Comparison of ENCODE assay signal across 21 mouse cellular contexts in the genomic region with DNA sequence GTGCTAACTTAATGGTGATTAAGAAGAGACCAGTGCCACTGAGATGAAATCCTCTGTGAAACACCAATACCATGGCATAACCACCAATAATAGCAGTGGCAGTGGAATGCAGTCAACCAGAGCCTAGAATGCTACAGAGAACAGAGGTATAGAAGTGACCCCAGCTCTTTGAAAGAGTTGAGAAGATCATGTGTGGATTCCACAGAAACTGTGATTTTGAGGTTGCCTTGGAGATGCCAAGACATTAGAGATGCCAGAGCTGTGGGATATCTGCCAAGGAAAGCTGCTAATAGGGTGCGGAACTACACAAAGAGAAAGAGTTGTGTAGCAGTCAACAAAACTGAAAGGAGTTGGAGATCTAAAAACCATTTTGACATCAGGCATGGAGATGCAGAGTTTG.
A peak's percentile ranks its signal among the peaks of the same experiment; 100 is the strongest.
DNase-seq lines count a peak whose midpoint lies in the region; ATAC-seq and TF ChIP-seq lines count a peak whose summit lies in the region.
"Had no signal": no experiment of that assay in that cellular context is flagged by ENCODE, and none has a peak within 500 bp of the region (broad histone marks: within the 10 kb centered on the region; RNA-seq: fewer than 3 reads in every experiment).

No protein-coding gene starts in this region.

- no peak for TF ChIP-seq CTCF in hindbrain, postnatal 0 days (IDR thresholded peaks at IDR 0.05; ENCODE audit: low read depth)

- peak; percentile 60; the same call in 1 of the 2 replicates for ATAC-seq in hindbrain, embryonic 12.5 days (ENCODE audit: low FRiP score)
- ATAC-seq in neural tube, embryonic 13.5 days (ENCODE audit: low read depth) = 0 out of 2 replicates have a peak, but pooled peaks have one; percentile 32
- ATAC-seq in neural tube, embryonic 15.5 days (ENCODE audit: low FRiP score) = no peak
- peak; percentile 80 for ATAC-seq in forebrain, embryonic 15.5 days (replicated peaks)
- ATAC-seq in hindbrain, postnatal 0 days = peak; percentile 74
- ATAC-seq: inflammation-experienced regulatory T-cells, adult 6 months had no signal

- no peak overlapping the region for H3K27ac ChIP-seq in hindbrain, embryonic 12.5 days
- H3K27ac ChIP-seq in hindbrain, embryonic 10.5 days = no peak overlapping the region
- H3K27ac ChIP-seq in neural tube, embryonic 13.5 days (replicated peaks) = no peak overlapping the region
- no peak overlapping the region for H3K27ac ChIP-seq in neural tube, embryonic 15.5 days (replicated peaks)
- no peak overlapping the region for H3K27ac ChIP-seq in forebrain, embryonic 15.5 days (replicated peaks)
- H3K27ac ChIP-seq in hindbrain, postnatal 0 days = no peak overlapping the region
- no peak overlapping the region for H3K27ac ChIP-seq in heart, embryonic 10.5 days
- H3K27ac ChIP-seq: embryonic facial prominence, embryonic 15.5 days; layer of hippocampus, adult 2 months; midbrain, embryonic 12.5 days had no signal

- no peak overlapping the region for H3K4me2 ChIP-seq in hindbrain, embryonic 12.5 days (replicated peaks)
- no peak overlapping the region for H3K4me2 ChIP-seq in neural tube, embryonic 13.5 days
- no peak overlapping the region for H3K4me2 ChIP-seq in neural tube, embryonic 15.5 days
- no peak overlapping the region for H3K4me2 ChIP-seq in forebrain, embryonic 15.5 days (replicated peaks)
- no peak overlapping the region for H3K4me2 ChIP-seq in hindbrain, postnatal 0 days (ENCODE audit: low read depth, low read length)
- H3K4me2 ChIP-seq: embryonic facial prominence, embryonic 15.5 days; heart, embryonic 12.5 days; liver, embryonic 11.5 days; midbrain, embryonic 12.5 days had no signal

- WGBS in hindbrain, embryonic 12.5 days = 76% methylated on average over 1 of the region's 1 CpGs
- 90% methylated on average over 1 of the region's 1 CpGs for WGBS in hindbrain, embryonic 10.5 days
- WGBS in neural tube, embryonic 13.5 days = 59% methylated on average over 1 of the region's 1 CpGs
- WGBS in neural tube, embryonic 15.5 days = 70% methylated on average over 1 of the region's 1 CpGs
- WGBS in forebrain, embryonic 15.5 days = 26% methylated on average over 1 of the region's 1 CpGs
- 50% methylated on average over 1 of the region's 1 CpGs for WGBS in hindbrain, postnatal 0 days
- 97% methylated on average over 1 of the region's 1 CpGs for WGBS in heart, embryonic 10.5 days

- no peaks in the 10 kb centered on the region for H3K4me1 ChIP-seq in hindbrain, embryonic 12.5 days
- H3K4me1 ChIP-seq in hindbrain, embryonic 10.5 days (replicated peaks) = no peaks in the 10 kb centered on the region
- H3K4me1 ChIP-seq in neural tube, embryonic 13.5 days (replicated peaks) = no peaks in the 10 kb centered on the region
- no peaks in the 10 kb centered on the region for H3K4me1 ChIP-seq in neural tube, embryonic 15.5 days
- 0 out of 2 replicates have a peak, but pooled peaks cover 2% of the 10 kb centered on the region for H3K4me1 ChIP-seq in forebrain, embryonic 15.5 days
- no peaks in the 10 kb centered on the region for H3K4me1 ChIP-seq in hindbrain, postnatal 0 days (ENCODE audit: insufficient read depth, low read length)
- no peaks in the 10 kb centered on the region for H3K4me1 ChIP-seq in heart, embryonic 10.5 days
- H3K4me1 ChIP-seq: embryonic facial prominence, embryonic 15.5 days; heart, embryonic 12.5 days; midbrain, embryonic 12.5 days had no signal

- no peaks in the 10 kb centered on the region for H3K27me3 ChIP-seq in hindbrain, embryonic 12.5 days
- H3K27me3 ChIP-seq in hindbrain, embryonic 10.5 days (ENCODE audit: insufficient read depth, poor library complexity, severe bottlenecking) = no peaks in the 10 kb centered on the region
- H3K27me3 ChIP-seq in neural tube, embryonic 13.5 days = no peaks in the 10 kb centered on the region
- H3K27me3 ChIP-seq in neural tube, embryonic 15.5 days (replicated peaks) = no peaks in the 10 kb centered on the region
- no peaks in the 10 kb centered on the region for H3K27me3 ChIP-seq in forebrain, embryonic 15.5 days
- H3K27me3 ChIP-seq in hindbrain, postnatal 0 days (ENCODE audit: insufficient read depth, low read length) = no peaks in the 10 kb centered on the region
- no peaks in the 10 kb centered on the region for H3K27me3 ChIP-seq in heart, embryonic 10.5 days (ENCODE audit: insufficient read depth, poor library complexity, severe bottlenecking)
- H3K27me3 ChIP-seq: embryonic facial prominence, embryonic 15.5 days; heart, embryonic 12.5 days; midbrain, embryonic 12.5 days had no signal

- no peaks in the 10 kb centered on the region for H3K9me3 ChIP-seq in hindbrain, embryonic 12.5 days (replicated peaks)
- no peaks in the 10 kb centered on the region for H3K9me3 ChIP-seq in hindbrain, embryonic 10.5 days
- H3K9me3 ChIP-seq in neural tube, embryonic 13.5 days = no peaks in the 10 kb centered on the region
- no peaks in the 10 kb centered on the region for H3K9me3 ChIP-seq in neural tube, embryonic 15.5 days (replicated peaks)
- H3K9me3 ChIP-seq in forebrain, embryonic 15.5 days = no peaks in the 10 kb centered on the region
- no peaks in the 10 kb centered on the region for H3K9me3 ChIP-seq in hindbrain, postnatal 0 days (ENCODE audit: low read length)
- no peaks in the 10 kb centered on the region for H3K9me3 ChIP-seq in heart, embryonic 10.5 days
- H3K9me3 ChIP-seq: embryonic facial prominence, embryonic 15.5 days; heart, embryonic 12.5 days; midbrain, embryonic 12.5 days had no signal

- H3K4me3 ChIP-seq in hindbrain, embryonic 12.5 days = no peak overlapping the region
- no peak overlapping the region for H3K4me3 ChIP-seq in hindbrain, embryonic 10.5 days
- no peak overlapping the region for H3K4me3 ChIP-seq in neural tube, embryonic 13.5 days
- H3K4me3 ChIP-seq in neural tube, embryonic 15.5 days (replicated peaks) = no peak overlapping the region
- no peak overlapping the region for H3K4me3 ChIP-seq in forebrain, embryonic 15.5 days
- no peak overlapping the region for H3K4me3 ChIP-seq in hindbrain, postnatal 0 days (ENCODE audit: low read length)
- H3K4me3 ChIP-seq in heart, embryonic 10.5 days = no peak overlapping the region
- H3K4me3 ChIP-seq: embryonic facial prominence, embryonic 15.5 days; heart, embryonic 12.5 days; layer of hippocampus, adult 2 months; midbrain, embryonic 12.5 days had no signal

- no peaks in the 10 kb centered on the region for H3K36me3 ChIP-seq in hindbrain, embryonic 12.5 days
- H3K36me3 ChIP-seq in hindbrain, embryonic 10.5 days = no peaks in the 10 kb centered on the region
- H3K36me3 ChIP-seq in neural tube, embryonic 13.5 days = no peaks in the 10 kb centered on the region
- H3K36me3 ChIP-seq in neural tube, embryonic 15.5 days = no peaks in the 10 kb centered on the region
- H3K36me3 ChIP-seq in forebrain, embryonic 15.5 days = no peaks in the 10 kb centered on the region
- no peaks in the 10 kb centered on the region for H3K36me3 ChIP-seq in hindbrain, postnatal 0 days (ENCODE audit: insufficient read depth, low read length)
- H3K36me3 ChIP-seq in heart, embryonic 10.5 days = no peaks in the 10 kb centered on the region
- H3K36me3 ChIP-seq: embryonic facial prominence, embryonic 15.5 days; heart, embryonic 12.5 days; midbrain, embryonic 12.5 days had no signal

- no peak overlapping the region for H3K9ac ChIP-seq in hindbrain, embryonic 12.5 days
- H3K9ac ChIP-seq in neural tube, embryonic 13.5 days = no peak overlapping the region
- H3K9ac ChIP-seq in neural tube, embryonic 15.5 days (replicated peaks) = no peak overlapping the region
- no peak overlapping the region for H3K9ac ChIP-seq in forebrain, embryonic 15.5 days (replicated peaks)
- H3K9ac ChIP-seq in hindbrain, postnatal 0 days (replicated peaks; ENCODE audit: low read length) = no peak overlapping the region
- H3K9ac ChIP-seq: embryonic facial prominence, embryonic 15.5 days; heart, embryonic 12.5 days; midbrain, embryonic 12.5 days had no signal

- no peak for DNase-seq in hindbrain, embryonic 10.5 days (ENCODE audit: low spot score)
- peak; percentile 55 for DNase-seq in hindbrain, postnatal 0 days (ENCODE audit: low spot score)
- DNase-seq in heart, embryonic 10.5 days (ENCODE audit: low spot score) = no peak
- DNase-seq: adrenal gland, adult 8-10 months; heart, postnatal 14 days; kidney, adult 8-10 months; kidney, postnatal 14 days; lung, adult 2 months; lung, postnatal 4 days; spleen, adult 18-20 months; thymus, postnatal 36 days had no signal
